Mouse (Mus musculus) T-helper 1 cell (primary cell): ENCODE results near the gene Ppib.

ENCODE experiments used
- in situ Hi-C: fragments of 300-600 bp; cut with MboI, MseI; formaldehyde crosslinking; loops from one replicate; pipeline ENCODE4 v1.15.1; 2025; ENCODE audit warnings: high pct_unique_total_duplicates

The Ppib gene

DNA sequence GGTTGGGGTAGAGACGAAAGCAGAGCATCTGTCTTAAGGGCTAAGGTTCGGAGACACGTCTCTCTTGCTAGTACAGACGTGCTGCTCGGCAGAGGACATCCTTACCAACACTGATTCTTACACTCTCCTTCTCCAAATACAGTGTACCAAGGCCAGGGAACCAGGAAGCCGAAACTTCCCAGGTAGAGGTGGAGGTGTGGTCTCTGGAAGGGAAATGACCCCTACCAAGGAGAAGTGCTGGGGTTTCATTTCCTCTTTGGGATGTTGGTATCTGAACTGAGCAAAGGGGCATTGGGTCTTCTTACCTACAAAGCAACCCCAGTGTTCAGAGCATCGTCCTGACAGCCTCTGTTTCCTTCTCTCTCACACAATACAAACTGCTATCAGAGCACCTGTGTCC is 12.7 kb downstream of the Ppib start:
- in situ Hi-C loops = no loop called here

DNA sequence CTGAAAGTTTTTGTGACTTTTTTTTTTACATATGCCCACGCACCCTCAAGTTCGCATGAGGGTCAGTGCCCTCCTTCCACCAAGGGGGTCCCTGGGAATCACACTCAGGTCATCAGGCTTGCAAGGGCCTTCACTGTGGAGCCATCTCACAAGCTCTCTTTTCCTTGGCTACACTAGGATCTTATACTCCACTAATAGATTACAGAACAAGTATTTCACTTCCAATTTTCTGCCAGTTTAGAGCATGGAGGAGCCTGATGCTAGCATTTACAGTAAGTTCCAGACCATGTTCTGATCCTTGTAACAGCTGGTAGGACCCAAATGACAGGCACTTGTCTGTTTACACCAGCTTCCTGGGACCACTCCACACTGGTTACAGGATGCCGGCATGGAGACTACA is 18.1 kb downstream of the Ppib start:
- in situ Hi-C loops = no loop called here

DNA sequence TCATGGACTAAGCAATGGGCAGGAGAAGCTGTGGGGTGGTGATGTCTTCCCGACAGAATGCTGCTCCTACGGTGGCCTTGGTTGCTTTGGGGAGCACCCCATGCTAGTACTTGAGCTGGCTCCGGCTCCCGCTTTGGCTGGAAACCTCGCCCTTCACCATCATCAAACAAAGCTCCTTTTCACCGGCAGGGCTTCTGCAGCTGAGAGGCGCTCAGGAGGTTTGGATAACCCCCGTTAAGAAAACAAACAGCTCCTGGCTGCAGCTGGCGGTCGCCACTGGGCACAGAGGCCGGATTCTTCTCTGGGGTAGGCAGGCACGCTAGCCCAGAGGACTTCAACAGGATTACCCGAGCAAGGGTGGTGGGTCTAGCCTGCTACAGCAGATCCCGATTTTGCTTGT is 18.5 kb downstream of the Ppib start:
- in situ Hi-C loops = no loop called here

DNA sequence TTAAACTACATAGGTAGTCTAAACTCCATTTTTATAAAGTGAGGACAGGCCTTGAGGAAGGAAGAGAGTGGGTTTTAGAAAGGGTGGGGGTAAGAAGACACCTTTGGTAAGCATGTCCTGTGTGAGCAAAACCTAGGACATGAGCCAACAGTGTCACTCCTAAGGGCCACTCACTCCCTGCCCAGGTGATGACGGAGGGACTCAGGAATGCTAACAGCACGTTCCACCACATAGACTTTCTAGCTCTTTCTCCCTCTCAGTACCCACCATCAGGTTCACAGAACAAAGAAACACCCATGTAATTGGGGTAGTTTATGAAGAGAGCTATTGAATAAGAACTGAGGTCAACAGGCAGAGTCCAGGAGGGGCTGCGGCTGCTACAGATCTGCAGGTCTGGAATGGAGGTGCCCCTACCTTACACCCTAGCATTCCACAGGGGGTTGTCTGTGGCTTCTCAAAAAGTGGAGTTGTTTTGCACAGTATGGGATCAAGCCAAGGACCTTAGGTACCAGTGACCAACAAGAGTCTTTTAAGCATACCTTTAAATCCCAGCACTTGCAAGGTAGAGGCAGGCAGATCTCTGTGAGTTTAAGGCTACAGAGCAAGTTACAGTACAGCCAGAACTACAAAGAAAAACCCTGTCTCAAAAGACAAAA is 20.9 kb downstream of the Ppib start:
- in situ Hi-C loops = no loop called here

DNA sequence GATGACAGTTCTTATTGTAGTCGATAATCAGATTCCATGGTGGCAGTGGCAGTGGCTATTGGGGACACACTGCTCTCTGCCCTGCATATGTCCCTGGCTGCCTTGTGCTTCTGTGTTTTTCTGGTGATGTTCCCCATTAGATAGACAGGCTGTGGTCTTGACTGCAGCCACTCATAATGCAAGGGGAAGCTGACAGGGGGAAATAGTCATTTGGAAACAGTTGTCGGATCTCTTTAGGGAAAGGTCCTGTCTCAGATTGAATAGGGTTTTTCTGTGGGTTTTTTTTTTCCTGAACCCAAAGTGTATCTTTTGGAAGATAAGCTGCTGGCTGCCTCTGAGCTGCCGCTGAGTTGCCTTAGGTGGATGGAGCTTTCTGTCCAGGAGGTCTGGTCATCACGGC is 22.0 kb downstream of the Ppib start:
- in situ Hi-C loops = no loop called here

DNA sequence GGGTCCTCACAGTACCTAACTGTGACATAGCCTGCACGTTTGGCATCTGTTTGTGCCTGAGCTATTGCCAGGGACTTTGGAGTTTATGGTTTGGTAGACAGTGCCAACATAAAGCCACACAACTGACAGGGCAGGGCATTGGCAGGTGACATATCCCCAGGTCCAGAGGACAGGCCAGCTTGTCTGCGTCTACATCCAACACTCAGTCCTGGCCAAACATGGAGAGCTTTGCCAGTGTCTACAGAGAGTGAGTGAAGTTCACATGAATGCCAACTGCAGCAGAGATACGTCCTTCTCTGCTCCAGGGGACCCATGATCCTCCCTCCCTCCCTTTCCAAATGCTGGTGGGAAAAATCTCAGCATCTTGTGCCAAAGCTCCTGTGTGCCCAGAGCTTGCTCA is 24.1 kb downstream of the Ppib start:
- in situ Hi-C loops = no loop called here

DNA sequence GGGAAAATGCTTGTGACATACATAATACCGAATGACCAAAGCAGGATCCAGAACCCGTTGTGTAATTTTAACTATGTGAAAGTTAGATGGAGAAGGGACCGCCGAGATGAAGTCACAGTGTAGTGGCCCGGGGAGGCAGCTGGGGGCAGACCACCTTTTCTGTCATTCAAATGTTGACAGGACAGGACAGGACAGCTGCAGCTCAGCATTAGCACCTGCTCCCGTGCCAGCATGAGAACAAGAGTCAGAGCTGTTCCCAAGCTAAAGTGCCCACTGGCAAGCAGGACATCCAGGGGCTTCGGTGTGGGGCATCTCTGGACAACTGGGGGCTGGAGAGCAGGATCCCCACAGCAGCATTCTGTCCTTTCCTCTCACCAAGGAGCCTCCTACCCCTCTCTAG is 27.0 kb downstream of the Ppib start:
- in situ Hi-C loops = no loop called here

DNA sequence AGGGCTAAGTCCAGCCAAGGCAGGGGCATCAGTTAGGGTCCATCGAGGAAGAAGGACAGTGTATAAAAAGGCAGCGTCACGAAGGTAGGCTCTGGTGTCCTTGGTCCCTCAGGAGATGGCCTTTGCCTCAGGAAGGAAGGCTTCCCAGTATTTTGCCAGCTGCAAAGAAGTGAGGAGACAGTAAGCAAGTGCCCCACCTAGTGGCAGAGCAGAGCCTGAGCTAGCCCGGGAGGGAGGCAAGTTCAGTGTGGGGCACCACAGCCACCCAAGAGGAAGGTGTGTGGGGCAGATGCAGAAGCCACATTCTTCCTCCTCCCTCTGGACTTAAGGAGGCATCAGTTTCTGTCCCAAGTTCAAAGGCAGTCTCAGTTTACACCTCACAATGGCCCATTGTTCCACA is 28.4 kb downstream of the Ppib start:
- in situ Hi-C loops = no loop called here

DNA sequence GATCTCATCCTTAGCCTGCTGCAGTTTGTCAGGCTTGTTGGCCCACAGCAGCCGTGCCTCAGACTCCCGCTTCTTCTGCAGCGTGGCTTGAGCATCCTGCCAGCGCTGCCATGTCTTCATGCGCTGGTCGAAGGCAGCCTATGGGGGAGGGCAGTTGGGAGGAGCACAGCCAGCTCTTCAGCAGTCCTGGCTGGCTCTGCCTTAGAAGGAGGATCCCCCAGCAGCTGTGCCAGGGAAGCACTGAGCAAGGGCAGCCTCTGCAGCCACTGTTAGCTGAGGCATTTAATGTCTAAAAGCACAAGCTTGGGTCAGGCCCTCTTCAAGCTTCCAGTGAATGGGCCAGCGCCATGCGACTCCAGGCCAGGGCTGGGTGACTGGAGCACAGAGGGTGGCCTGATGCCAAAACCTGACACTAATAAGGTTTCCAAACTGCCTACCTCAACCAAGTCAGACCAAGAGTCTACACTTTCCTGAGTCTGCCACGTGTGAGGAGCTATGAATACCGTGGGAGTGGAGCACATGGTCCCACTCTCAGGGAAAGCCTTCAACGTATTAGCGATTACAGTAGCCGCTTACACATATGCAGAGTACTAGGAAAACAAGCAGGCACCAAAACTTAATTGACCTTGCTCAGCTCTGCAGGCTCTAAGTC is 30.7 kb downstream of the Ppib start:
- in situ Hi-C loops = no loop called here

DNA sequence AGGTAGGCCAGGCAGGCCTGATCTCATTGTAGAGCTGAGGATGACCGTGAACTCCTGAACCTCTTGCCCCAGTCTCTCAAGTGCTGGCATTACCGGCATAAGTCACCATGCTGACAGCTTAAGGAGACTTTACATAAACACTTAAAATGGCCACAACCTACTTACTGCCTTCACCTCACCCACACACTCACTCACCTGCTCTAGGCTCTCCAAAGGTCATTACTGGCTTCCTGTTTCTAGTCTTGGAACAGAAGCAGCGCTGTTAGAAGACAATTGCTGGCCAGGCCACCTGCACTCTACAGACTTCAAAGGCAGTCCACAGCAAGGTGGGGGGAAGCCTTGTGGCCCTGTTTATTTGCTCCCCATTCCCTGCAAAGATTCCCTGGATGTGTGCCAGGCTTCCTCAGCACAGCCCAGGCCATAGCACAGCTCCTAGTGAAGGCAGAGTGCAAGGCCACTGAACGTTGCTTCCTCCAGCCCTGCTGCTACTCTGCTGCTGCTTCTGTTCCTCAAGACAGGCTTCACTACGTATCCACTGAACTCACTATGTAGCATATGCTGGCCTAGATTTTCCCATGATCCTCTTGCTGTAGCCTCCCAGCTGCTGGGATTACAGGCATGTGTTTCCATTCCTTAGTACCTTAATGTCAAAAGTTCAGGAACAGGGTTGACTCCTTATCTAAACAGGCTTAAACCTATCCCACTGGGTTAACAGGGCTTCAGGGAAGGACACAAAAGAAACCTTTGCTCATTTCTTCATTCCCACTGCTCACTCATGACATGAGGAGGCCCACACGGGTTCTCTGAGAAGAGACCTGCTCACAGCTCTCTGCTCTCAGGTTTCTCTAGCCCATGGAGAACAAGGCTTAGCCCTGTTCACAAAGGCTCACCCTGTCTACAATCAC is 31.6 kb downstream of the Ppib start:
- in situ Hi-C loops = no loop called here

DNA sequence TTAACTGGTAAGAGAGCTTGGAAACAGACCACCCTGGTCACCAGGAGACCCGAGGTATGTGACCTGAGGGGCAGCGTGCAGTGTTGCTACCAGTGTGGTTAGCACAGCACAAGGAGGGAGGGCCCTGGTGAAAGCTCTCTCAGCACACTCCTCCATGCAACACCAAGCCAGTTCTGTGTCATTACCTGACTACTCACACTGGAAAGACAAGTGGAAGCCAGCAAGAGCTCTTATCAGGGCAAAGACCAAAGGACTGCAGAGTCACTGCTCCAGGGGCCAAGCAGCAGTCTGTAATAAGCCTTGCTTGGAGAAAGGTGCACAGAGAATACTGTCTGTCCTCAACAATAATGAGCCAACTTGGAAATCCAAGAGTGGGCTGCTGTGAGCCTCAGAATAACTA is 32.6 kb downstream of the Ppib start:
- in situ Hi-C loops = no loop called here

DNA sequence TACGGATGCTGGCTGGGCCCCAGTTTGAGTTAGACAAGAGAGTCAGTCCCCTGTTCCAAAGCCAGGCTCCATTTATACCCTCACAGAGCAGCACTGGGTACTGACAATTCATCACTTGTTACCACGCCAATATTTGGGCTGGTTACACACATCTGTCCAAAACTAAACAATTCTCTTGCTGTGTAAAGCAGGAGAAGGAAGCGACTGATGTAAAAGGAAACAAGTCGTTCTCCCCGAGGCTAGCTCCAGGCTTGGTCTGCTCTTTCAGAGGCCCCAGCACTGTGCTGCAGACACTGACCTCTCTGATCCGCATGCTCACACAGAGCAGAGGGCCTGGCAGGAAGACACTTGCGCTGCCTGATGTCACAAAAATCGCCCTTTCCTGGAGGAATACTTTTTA is 41.6 kb downstream of the Ppib start:
- in situ Hi-C loops = no loop called here

DNA sequence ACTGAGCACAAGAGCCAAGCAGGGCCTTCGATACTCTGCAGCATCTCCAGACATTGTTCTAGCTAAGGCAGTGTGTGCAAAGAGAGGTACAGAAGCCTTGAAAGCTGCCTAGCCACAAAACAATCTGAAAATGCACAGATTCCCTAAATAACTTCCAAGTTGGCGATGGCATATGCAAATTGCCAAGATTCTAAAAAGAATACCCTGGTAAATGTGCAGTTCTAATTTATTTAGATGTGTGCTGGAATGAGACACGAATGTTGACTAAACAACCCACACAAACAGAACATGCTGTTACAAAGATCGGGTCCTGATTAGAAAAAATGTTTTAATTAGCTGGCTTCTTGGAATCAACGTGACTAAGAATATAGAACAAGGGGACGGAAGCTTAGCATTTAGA is 42.6 kb downstream of the Ppib start:
- in situ Hi-C loops = no loop called here

DNA sequence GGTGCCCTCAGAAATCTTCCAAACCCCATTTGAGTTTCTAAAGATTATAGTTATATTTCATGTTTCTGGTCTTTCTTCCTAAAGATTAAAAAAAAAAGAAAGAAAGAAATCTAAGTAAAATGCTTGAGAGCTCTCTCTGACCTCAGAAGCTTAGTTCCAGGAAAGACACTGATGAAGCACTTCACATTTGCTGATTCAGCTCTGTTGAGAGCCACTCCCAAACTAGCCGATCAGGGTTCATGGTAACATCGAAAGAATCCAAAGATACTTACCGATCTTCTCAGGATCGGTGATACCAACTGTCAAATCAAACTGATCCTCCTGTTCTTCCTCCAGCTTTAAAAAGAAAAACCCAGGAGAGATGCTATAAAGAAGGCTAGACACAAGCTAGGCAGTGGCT is 44.6 kb downstream of the Ppib start:
- in situ Hi-C loops = no loop called here

DNA sequence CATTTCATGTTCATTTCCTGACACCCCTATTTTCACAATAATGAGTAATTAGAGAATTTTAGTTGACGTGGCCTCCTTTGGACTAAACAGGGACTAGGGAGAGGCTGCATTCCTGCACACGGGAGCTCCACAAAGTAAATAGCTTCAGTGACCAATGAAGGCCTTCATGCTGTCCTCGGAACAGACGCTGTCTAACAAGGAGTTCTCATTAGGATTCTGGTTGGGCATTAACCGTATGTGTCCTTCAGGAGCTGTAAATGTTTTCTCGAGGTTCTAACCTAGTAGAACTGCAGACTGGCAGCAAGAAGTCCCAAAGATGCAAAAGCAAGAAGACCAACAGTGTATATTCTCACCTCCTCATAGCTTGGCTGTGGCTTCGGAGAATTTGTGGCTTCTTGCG is 45.1 kb downstream of the Ppib start:
- in situ Hi-C loops = no loop called here

DNA sequence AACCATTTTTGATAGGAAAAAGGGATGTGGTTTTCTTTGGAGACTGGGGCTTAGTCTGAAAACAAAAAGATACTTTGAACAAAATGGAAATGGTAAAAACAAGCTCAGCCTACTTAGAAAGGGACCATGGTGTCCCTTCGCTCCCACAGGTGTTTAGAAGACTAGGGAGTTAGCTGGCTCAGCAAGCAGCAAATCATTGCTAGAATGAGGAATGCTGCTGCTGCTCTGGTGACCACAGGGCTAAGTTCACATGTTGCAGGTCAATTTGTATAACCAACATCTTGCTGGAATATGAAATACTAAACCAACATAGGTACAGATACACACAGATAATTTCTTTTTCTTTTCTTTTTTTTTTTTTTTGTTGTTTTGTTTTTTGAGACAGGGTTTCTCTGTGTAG is 49.6 kb downstream of the Ppib start:
- in situ Hi-C loops = no loop called here

DNA sequence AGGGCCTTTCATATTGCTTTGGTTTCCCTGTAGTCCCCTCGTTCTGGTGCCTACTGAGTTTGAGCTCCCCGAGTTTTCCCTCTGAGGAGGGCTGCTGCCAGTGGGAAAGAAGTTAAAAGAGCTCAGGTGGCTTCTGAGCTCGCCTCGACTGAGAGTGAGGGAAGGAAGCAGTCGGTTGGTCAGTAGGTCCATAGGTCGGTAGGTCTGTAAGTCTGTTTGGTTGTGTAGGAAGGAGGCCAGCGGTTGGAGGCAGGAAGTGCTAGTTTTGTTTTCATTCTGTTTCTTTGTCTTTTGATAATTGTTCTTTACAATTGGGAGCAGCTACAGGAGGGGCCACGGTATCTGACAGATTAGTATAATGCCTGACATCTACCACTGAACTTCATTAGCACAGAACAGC is 50.1 kb downstream of the Ppib start:
- in situ Hi-C loops = no loop called here

DNA sequence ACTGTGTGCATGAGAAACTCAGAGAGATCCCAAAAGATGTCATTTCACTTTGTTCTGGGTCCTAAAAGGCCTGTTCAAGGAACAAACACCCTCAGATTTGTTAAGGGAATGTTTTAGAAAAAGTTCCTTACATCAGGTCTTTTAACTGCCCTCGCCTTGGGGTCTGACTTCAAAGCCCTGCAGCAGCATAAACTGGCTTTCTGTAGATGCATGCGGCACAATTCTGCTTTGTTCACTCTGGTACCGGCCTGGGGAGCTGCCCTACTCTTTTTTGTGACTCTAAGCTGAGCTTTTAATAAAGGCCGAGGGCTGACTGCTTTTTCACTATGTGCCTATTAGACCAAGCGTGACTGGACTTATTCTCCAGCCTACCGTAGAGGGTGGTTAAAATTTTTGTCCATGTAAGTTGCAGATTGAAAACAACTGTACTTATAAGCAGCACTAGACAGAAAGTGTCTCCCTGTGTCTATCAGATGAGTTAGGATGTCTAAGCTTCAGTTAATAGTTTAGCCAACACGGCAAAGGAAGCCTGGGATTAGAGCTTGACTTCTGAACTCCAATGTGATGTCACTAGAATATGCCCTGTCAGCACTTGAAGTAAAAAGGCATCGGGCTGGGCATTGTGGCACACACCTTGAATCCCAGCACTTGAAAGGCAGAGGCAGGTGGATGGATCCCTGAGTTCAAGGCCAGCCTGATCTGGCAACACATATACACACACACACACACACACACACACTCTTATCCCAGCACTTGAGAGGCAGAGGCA is 50.8 kb downstream of the Ppib start:
- in situ Hi-C loops = no loop called here

DNA sequence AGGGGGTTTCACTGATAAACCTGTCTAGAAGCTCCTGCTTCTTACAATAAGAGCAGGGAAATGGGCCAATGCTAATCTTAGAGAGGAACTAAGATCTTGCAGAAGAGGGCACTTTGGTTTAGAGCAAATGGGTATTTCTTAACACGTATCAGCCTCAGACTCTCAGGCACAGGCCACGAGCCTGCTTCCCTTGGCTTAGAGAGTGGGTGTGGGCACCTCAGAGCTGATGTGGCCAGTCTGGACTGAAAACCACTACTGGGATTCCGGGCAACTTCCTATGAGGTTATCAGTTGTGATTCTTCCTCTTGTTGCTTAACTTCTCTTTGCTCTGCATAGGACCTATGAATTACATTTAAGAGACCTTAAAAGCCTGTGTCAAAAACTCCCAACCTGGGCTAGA is 54.3 kb downstream of the Ppib start:
- in situ Hi-C loops = no loop called here
